Mouse (Mus musculus) small intestine, adult 2 months (tissue): ENCODE data around the gene Rabgap1l.

ENCODE experiments used
- CTCF ChIP-seq: fragments of 200-500 bp; IDR thresholded peaks from 2 replicates; pipeline ENCODE4 v1.5.1; 2012; ENCODE audit warnings: low read depth, mild to moderate bottlenecking, control low read depth, inconsistent platforms, low read length, moderate library complexity, mixed read lengths; ENCODE audit not compliant: insufficient replicate concordance, insufficient read length; ENCODE audit errors: extremely low read depth
- POLR2A ChIP-seq: fragments of 200-500 bp; IDR thresholded peaks from 2 replicates; pipeline ENCODE4 v1.6.1; 2012; ENCODE audit warnings: low read depth, mild to moderate bottlenecking, control low read depth, inconsistent platforms, low read length, moderate library complexity

GRCm38 (mm10) chr1:160176903-160177302 is 616.1 kb downstream of the Rabgap1l start:
- TF ChIP-seq POLR2A (no peak), CTCF (no peak)
